Mouse (Mus musculus) liver (tissue): Measurements from ENCODE around the gene Stac.

Experiments
- DNase-seq: peaks from one replicate; pipeline ENCODE4 v3.0.0-alpha.2; 2020; ENCODE audit warnings: mixed read lengths

Gene Stac

GRCm38 (mm10) chr9:111689680-111690483 is at the start of gene Stac:
Stac (minus strand) TSS chr9:111690348.
- DNase-seq = peak; percentile 14

GRCm38 (mm10) chr9:111739431-111740245 is 49.5 kb upstream of the Stac start:
- no peak for DNase-seq

GRCm38 (mm10) chr9:111739026-111739425 is 48.9 kb upstream of the Stac start:
- DNase-seq = no peak

GRCm38 (mm10) chr9:111737796-111738195 is 47.6 kb upstream of the Stac start:
- DNase-seq = no peak

GRCm38 (mm10) chr9:111735931-111736330 is 45.8 kb upstream of the Stac start:
- DNase-seq = no peak

GRCm38 (mm10) chr9:111731939-111732670 is 42.0 kb upstream of the Stac start:
- no peak for DNase-seq

GRCm38 (mm10) chr9:111724981-111725593 is 34.9 kb upstream of the Stac start:
- no peak for DNase-seq

- DNase-seq = no peak
Observed at GRCm38 (mm10) chr9:111714457-111714856, 24.3 kb upstream of the Stac start.

GRCm38 (mm10) chr9:111700101-111700500 is 10.0 kb upstream of the Stac start:
- DNase-seq = no peak

- DNase-seq = no peak
Observed at GRCm38 (mm10) chr9:111690484-111690855, 322 bp upstream of the Stac start.

GRCm38 (mm10) chr9:111689146-111689545 is 1.0 kb downstream of the Stac start:
- DNase-seq = no peak

GRCm38 (mm10) chr9:111684170-111684569 is 6.0 kb downstream of the Stac start:
- DNase-seq = no peak

- DNase-seq = no peak
Observed at GRCm38 (mm10) chr9:111679516-111679915, 10.6 kb downstream of the Stac start.

GRCm38 (mm10) chr9:111669816-111670215 is 20.3 kb downstream of the Stac start:
- no peak for DNase-seq

GRCm38 (mm10) chr9:111655066-111655465 is 35.1 kb downstream of the Stac start:
- DNase-seq = no peak

GRCm38 (mm10) chr9:111644228-111644627 is 45.9 kb downstream of the Stac start:
- DNase-seq = no peak

GRCm38 (mm10) chr9:111643369-111643768 is 46.8 kb downstream of the Stac start:
- no peak for DNase-seq

GRCm38 (mm10) chr9:111637641-111638040 is 52.5 kb downstream of the Stac start:
- no peak for DNase-seq

- no peak for DNase-seq
Observed at GRCm38 (mm10) chr9:111632833-111633232, 57.3 kb downstream of the Stac start.

- no peak for DNase-seq
Observed at GRCm38 (mm10) chr9:111621191-111621590, 69.0 kb downstream of the Stac start.

- no peak for DNase-seq
Observed at GRCm38 (mm10) chr9:111611341-111611740, 78.8 kb downstream of the Stac start.

GRCm38 (mm10) chr9:111608762-111609161 is 81.4 kb downstream of the Stac start:
- DNase-seq = no peak

GRCm38 (mm10) chr9:111606603-111607002 is 83.5 kb downstream of the Stac start:
- no peak for DNase-seq
